Mouse (Mus musculus) adrenal gland, adult 8-10 months (tissue): ENCODE results near the gene Jpt2. TPM values are rescaled to one million over a fixed set of nuclear protein-coding genes. Genes with fewer than 3 reads are reported as not detected.
"Not testable (repeated sequence)": the region's sequence is repeated elsewhere in the genome, so short reads cannot be mapped to it uniquely, and the experiment has no call there.

Source experiments
- DNase-seq: peaks from one replicate; pipeline ENCODE4 v3.0.0; 2022
- total RNA-seq, 4 experiments: library from RNA; stranded (reverse); gene quantifications; 2 replicates each; pipeline ENCODE4 v1.2.4; 2022

Gene Jpt2
- 10 to 100 TPM; 28.0 to 38.5 (median 30.7) TPM for total RNA-seq

DNA sequence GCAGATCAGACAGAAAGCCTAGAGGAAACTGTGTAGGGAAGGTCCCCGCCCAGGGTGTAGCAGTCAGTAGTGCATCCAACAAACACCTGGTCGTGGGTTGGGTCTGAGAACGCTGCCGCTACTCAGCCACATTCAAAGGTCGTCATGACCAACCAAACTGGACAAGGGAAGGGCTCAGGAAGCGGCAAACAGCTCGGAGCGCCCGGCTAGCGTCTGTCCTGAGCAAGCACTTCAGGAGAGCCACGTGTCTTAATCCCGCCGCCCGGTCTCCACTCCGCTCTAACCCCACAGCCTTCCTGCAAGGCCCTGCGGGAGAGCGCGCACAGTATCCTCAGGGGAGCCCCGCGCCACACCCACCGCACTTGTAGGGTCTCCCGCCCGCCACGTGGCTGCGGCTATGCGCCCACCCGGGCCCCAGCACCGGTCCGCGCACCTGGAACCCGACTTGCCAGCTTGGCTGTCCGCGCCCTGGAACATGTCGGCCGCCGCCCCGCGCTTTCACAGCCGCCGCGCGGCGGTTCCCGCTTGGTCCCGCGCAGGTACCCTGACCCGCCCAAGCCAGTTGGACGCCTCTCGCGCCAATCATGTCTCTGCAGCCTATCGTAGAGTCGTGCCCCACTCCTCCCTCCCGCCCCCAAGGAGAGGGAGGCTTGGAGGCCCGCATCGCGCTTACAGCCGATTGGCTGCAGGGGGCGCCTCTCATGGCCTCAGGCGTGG is at the start of gene Jpt2:
Gene Jpt2, minus strand, starts transcription at position 555 of the 717 bp plus-strand sequence.
- DNase-seq, result peak; percentile 97

DNA sequence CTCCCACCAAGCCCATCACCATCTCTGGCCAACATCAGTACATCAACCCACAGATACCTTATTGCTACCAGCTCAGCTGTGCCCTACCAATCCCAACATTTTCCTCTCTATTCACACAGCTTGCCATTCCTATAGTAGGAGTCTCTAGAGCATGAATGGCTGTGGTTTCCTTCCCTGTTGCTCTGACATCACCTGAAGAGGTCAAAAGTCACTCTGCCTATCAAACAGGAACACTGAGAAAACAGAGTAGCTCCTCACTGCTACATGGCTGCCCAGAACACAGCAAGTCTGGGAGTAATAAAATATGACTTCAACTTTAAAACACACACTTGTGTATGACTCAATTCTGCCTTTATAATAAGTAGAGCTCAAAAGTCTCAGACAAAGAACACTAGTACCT is 47.0 kb upstream of the Jpt2 start:
- no peak for DNase-seq

DNA sequence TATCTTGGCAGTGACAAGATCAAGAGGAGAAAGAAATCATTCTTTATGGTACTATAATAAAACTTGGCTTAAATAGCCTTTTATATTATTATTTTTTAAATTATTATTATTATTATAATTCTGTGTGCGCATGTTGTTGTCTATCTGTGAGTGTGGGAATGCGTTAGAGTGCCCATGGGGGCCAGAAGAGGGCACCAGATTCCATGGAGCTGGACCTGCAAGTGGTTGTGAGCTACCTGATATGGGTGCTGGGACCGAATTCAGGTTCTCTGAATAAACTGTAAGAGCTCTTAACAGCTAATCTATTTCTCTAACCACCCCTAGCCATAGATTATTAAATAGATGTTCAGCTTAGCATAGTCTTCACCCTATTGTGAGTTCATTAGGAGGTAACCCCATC is 44.6 kb upstream of the Jpt2 start:
- DNase-seq, result no peak

DNA sequence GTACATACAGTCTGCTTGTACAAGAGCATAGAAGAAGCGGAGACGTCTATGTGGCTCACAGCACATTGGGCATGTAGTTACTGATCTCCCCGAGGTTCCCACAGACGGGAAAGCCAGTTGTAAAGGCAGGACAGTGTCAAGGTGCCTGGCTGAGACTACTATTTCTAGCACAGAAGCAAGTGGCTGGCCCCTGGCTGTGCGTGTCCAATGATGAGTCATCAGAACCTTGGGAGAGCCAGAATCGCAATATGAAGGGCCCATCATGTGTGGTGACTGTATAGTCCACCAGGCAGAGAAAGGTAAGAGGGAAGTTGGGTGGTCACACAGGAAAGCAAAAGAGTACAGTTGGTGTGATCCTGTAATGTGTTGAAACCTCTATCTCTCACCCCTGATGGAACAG is 34.2 kb upstream of the Jpt2 start:
- DNase-seq, result peak; percentile 29

DNA sequence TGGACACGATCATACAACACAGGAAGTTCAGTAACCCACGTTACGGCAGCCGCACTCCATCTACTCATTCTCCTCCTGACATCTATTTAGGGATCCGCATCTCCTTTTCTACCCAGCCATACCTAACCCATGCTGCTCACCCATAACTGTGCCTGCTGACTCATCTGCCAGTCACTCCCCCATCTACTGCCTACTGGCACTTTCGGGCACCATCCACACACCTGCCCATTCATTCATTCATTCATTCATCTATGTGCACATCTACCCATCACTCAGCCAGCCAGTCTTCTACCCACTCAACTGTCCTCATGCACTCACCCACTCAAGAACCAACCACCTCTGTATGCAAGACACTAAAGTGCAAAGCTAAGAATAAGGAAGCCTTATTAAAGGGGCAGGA is 26.7 kb upstream of the Jpt2 start:
- no peak for DNase-seq

DNA sequence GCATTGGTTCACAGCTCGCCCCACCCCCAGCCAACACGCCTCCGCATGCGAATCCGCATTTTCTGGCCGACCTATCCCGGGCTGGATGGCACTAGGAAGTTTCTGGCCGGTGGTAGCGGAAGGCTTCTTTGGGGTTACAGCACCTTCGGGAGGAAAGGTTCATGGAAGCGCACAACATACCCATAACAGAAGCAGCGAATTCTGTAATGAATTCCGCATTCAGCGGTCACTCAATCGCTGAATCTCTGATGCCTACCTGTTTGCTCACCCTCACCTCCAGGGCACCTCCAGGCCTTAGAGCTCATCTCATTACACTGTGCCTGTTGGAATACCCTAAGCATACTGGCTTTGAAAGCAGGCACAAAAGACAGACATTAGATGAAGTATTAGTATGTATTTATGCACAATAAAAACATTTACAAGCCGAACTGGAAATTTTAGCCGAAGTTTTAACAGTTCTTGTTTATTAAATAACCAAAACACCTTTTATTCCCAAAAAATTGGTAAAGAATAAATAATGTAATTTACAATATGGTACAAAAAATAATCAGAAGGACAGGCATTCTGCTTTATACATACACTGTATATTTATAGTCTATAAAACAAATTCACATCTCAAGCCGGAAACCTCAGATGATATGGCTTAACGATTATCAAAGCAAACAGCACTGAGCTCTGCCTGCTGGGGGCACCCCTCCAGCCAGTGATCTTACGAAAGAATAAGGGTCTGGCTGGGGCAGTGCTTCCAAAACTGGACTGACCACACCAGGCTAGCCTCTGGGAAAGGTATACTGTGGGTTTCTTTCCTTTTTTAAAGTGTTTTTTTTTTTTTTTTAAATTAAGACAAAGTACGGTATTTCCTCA is 595 bp upstream of the Jpt2 start:
- no peak for DNase-seq

DNA sequence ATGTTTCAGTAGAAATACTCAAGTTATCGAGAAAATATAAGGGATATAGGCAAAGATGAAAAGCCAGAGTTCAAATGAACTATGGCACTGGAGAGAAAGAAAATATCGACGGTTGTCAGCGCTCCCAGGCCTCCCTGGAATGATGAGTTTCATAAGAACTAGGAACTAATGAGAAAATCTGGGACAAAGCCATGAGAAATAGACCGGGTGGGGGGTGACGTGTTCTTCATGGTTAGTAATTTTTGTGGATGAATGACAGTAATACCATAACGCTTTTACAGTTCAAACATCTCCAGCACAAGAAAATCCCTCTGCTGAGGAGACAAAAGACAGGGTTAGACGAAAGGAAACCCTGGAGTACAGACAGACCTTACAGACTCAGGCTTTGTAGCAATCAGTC is 1.1 kb downstream of the Jpt2 start:
- no peak for DNase-seq

DNA sequence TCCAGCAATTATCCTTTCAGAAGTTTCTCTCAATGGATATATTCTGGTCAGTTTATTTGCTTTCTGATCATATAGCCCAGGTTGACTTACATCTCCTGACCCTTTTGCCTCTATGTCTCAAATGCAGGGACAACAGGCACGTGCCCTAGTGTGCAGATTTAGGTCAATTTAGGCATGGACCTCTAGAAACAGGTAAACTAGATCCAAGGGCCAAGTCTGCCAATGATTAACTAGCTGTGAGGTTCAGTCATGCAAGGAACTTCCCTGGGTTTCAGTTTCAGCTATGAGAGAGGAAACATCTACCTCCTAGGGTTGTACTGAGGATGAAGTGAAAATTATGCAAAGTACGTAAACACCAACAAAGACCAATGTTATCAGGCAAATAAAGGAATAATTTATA is 7.2 kb downstream of the Jpt2 start:
- no peak for DNase-seq

DNA sequence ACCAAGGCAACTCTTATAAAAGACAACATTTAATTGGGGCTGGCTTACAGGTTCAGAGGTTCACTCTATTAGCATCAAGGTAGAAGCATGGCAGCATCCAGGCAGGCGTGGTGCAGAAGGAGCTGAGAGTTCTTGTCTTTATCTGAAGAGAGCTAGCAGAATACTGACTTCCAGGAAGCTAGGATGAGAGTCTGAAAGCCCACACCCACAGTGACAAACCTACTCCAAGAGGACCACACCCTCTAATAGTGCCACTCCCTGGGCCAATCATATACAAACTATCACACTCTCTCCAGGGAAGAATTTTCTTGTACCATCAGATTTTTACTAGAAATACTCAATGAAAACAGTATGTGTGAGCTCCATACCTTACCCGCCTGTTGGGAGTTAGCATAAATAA is 9.8 kb downstream of the Jpt2 start:
- no peak for DNase-seq

DNA sequence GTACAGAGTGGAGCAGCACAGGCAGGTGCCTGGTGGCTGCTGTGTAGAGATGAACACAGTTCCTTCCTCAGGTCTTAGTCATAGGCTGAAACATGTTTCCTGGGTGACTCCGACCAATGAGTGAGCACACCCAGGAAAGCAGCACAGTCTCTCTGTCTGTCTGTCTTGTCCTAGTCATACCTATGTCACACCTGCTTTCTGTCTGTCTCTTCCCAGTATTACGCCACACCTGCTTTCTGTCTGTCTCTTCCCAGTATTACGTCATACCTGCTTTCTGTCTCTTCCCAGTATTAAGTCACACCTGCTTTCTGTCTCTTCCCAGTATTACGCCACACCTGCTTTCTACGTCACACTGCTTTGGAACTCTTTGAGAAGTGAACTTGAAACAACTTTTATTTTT is 12.3 kb downstream of the Jpt2 start:
- no peak for DNase-seq

DNA sequence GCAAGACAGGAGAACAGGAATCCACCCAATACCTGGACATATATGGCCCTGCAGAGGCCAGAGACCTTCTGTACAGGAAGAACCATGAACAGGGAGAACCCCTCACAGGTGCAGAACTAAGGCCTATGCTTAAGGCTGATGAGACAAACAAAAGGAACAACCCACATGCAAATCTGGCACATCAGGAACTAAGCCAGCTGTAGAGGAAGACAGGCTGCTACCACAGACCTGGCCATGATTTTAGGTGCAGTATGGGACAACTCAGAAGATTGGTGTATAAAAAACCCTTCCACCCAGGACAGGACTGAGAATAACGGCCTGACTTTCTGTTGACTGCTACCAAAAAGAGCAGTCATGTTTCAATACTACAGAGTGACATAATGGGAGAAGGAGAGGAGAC is 16.9 kb downstream of the Jpt2 start:
- not testable (repeated sequence) for DNase-seq

DNA sequence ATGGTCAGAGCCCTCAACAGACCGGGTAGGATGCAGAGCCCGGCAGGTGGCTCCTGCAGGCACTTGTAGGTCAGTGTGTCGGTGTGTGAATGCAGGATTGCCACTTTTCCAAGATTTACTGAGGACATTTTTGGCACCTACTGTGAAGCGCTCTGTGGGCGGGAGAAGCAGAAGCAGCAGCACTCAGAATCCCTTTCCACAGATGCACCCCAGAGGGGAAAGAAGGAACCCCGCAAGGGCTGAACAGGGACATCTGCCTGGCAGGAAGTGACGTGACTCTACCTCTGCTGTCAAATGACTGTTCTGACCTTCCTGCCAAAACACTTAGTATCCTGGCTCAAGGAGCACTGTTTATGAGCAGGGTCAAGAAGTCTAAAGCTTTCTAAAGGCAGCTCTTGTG is 17.5 kb downstream of the Jpt2 start:
- DNase-seq, result no peak

DNA sequence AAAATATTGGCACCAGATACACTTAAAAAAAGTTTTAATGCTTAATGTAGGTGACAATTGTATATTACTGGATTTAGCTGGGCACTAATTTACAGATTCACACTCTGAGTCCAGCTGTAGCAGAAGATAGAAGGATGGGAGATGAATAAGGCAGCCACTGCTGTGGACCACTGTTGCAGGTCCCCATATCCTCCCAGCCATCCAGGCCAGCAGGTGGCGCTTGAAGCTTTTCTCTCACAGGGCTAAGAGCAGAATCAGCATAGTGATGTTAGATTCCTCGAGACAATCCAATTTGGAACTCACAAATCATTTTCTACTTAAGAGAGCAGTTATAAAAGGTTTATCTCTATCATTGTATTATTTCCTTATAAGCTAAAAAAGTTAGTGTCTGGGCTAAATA is 18.0 kb downstream of the Jpt2 start:
- not testable (repeated sequence) for DNase-seq

DNA sequence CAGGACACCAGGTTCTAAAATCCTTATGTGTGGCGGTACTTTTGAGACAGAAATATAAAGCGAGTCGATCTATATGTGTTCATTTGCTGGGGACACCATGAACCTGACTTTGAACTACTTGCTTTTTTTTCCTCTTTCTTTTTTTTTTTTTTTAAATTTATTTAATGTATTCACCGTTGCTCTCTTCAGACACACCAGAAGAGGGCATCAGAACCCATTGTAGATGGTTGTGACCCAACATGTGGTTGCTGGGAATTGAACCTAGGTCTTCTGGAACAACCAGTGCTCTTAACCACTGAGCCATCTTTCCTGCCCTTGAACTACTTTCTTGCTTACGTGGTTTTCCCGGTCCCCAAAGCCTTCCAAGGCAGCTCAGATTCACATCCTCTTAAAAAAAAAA is 23.2 kb downstream of the Jpt2 start:
- DNase-seq, result no peak

DNA sequence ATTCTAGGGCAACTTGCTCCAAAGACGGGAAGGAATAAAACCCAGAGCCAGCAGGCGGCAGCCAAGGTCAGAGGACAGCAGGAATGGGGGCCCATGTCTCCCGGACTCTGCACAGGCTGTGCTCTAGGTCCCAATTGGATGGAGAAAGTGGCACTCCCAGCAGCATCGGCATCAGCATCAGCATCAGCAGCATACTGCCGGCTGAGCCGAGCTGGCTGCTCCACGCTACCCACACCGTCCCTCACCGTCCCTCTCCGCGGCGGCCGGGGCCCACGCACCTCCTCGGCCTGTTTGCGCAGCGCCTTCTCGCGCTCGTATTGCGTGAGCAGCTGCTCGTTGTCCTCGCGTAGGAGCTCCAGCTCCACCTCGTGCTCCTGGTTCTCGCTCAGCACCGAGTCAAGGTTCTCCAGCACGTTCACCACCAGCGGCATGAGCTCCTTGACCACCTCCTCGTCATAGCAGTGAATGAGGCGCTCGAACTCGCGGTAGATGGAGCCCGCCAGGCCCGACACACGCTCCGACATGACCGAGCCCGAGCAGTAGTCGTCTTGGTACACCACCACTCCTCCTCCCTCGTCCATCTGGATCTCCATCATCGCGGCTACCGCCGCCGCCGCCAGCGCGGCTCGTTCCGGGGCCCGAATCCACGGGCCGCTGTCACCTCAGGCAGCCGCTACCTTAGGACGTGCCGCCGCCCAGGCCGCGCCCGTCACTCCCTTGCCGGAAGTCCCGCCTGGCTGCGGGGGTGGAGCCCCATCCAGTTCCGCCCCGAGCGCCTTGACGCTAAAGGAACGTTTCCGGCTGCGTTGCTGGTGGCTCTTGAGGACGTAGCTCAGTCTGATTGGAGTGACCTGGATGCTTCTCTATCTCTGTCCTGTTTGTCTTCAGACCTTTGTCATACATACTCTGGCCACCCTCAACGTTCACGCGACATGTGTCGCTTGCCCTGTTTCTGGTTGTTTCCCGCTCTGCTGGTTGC is 23.9 kb downstream of the Jpt2 start, which contains the start of gene Mapk8ip3:
Gene Mapk8ip3, minus strand, starts transcription at position 719 of the 979 bp plus-strand sequence.
- DNase-seq, result peak; percentile 95

DNA sequence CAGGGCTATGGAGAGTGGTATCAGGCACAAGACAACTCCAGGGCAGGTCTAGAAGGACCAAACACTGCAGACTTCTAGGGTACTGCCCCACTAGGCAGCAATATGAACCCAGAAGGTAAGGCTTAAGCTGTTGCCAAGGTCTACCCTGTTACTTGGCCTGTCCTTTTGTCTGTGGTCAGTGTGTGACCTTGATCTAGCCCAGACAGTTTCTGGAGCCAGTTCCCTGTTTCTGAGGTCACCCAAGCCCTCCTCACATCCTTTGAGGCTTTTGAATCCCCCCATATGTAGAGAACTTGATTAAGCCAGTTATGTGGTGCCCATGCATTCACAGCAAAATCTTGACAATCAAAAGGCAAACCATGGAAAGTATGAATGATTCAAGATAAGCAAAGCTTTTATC is 24.8 kb downstream of the Jpt2 start:
- no peak for DNase-seq

DNA sequence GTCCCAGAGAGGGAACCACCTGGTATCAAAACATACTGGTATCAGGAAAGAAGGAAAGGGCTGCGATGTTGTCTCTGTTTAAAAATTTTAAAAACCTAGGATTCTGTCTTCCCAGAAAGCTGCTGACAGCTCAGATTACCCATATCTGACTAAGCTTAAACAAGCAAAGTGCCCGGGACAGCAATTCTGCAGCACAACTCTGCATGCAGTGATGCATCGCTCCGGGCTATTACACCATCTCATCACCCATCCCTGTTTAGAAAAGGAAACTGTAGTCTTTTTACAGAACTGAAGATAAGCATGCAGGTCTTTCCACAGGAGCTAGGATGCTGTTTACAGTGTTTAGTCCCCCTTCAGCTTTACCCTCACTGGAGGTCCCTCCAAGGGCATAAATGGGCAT is 25.6 kb downstream of the Jpt2 start:
- DNase-seq, result no peak

DNA sequence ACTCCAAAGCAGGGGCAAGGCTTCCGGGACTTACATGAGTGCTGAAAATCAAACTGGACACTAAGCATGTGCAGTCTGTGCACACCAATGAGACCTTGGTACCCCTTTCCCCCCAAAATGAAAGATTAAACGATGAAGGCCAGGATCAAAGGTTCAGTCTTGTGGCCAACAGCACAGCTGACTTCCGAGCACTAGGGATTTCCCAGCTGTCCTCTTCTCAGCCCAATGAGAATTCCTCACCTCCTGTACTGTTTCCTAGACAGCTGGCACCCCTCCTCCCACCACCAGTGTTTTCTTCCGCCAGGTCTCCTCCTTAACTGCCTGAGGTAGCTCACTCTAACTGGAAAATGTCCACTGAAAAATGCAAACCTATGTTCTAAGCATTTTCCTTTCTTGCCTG is 27.3 kb downstream of the Jpt2 start:
- DNase-seq, result no peak

DNA sequence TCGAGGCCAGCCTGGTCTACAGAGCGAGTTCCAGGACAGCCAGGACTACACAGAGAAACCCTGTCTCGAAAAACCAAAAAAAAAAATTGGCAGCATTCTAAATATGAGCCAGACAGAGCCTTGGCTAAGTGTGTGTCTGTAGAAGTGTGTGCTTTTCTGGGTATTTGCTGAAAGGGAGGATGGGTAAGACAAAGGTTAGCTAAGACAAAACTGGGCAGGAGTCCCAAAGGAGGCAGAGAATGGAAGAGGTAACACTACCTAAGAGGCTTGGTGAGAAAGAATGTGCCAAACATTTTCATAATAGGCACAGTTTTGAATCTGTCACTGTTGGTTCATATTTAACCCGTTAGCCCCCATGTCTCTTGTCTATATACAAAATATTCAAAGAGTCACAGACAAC is 28.1 kb downstream of the Jpt2 start:
- DNase-seq, result no peak

DNA sequence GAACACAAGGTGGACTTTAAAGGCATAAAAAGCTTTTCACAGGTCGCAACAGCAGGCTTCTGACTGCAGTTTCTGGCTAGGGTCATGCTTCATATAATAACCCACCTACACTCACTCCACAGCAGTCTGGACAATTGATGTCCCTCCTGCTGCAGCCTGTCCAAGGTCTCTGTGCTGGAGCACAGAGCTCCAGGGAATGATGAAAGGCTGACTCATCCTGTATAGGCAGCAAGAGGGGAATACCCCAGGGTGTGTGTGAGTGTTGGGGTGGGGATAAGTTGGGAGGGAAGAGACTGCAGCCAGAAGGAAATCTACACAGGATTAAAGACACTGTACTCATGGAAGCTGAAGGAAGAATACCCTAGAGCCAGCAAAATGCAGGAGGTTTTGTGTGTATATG is 31.0 kb downstream of the Jpt2 start:
- peak; percentile 69 for DNase-seq

DNA sequence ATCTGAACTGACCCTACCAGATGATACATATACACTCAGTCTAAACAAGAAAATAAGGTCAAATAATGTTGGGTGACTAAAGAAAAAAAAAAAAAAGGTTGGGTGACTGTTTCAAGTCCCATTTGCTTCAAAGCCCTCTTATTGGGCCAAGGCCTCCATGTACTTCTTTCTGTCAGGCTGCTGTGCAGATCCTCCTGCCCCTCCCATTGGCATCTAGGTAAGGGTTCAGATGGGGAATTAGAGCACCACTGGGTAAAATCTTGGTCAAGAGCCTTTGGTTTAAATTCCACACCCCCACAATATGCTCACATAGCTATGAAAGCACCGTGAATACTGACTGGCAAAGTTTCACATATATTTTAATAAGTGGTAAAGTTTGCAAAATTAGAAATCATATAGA is 37.2 kb downstream of the Jpt2 start:
- DNase-seq, result no peak

DNA sequence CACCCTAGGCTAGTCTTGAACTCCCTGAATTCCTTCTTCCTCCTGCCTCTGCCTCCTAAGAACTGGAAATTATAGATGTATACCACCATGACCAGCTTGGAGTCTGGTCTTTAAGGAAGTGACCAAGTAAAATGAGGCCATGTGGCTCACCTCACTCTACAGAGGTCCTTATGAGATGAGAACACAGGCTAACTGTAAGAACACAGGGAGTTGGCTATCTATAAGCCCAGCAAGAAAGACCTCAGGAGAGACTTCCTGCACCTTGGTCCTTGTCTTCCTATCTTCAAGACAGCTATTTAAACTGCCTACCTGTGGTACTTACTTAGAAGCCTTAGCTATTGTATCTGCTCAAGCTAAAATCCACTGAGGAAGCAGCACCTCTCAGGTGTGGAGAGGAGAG is 46.5 kb downstream of the Jpt2 start:
- DNase-seq, result no peak

DNA sequence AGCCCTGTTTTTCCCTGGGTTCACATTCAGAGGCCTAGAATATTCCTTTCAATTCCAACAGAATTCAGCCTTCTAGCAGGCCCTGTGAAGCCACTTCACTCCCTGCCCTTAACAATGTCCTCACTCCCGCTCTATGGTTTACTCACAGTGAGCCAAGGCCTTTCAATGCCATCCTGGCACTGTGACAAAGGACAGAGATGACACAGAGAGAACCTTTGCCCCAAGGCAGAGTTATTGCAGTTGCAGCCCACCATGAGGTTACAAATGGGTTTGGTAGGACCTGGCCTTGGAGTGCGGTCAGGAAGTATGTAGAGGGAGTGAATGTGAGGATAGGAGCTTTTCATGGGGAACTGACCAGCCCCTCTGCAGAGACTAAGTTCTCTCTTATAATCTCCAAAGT is 52.9 kb downstream of the Jpt2 start:
- DNase-seq, result peak; percentile 89
